Mouse (Mus musculus): ENCODE data around the gene Pnmal2.

GRCm38 (mm10) chr7:16900526-16900925, 44.0 kb upstream of the Pnmal2 start:
- TF ChIP-seq CTCF (IDR thresholded peaks at IDR 0.05; ENCODE audit: insufficient read depth, low read depth, low read length) (no peak), POLR2A (IDR thresholded peaks at IDR 0.05; ENCODE audit: insufficient read depth, low read depth, low read length) (no peak)
